Mouse (Mus musculus) embryonic stem cell, embryonic (primary cell): ENCODE measurements around the gene Cybc1.

ENCODE experiments used
- CTCF ChIA-PET, 4 experiments: fragments of 300-600 bp in 2 of 4; fragments of 350-600 bp in 2 of 4; sonication (Branson Sonifier 250); formaldehyde crosslinking; loops; one replicate each; lab custom pipeline; 2022; ENCODE audit warnings: inconsistent platforms in 2 of 4; lab: Charles Lee
- POLR2A ChIA-PET, 4 experiments: fragments of 300-600 bp in 2 of 4; fragments of 350-600 bp in 2 of 4; sonication (Branson Sonifier 250); formaldehyde crosslinking; loops; one replicate each; lab custom pipeline; 2022; ENCODE audit warnings: antibody characterized with exemption in 4 of 4, inconsistent platforms in 1 of 4; lab: Charles Lee

The Cybc1 gene

DNA sequence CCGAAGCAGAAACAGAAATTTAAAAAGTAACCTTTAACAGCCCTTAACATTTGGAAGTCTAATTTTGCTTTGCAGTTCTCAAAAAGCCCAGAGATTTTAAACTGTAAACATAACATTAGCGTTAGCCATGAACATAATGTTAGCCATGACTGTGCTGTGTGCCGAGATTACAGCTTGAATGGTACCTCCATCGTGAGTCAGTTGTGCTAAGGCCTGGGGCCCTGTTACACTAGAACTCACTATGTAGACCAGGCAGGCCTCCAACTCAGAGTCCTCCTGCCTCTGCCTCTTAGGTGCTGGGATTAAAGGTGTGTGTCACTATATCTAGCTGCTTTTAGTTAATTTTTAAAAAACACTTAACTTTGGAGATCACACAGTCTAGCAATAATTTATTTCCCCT is 2.1 kb upstream of the Cybc1 start:
- CTCF ChIA-PET = no interaction called here
- POLR2A ChIA-PET = interaction anchor here (0.6 to 1.1 kb wide), 6 partner anchors 19 to 1203 kb away, joined by 3 to 8 read pairs (median 3); partner anchors contain the start of genes Foxk2 (in 1 of the 4) and Tbcd (in 1 of the 4)

GRCm38 (mm10) chr11:121228129-121229017 is 749 bp downstream of the Cybc1 start:
- POLR2A ChIA-PET = interaction anchor here (0.6 to 2.0 kb wide), 44 partner anchors 8 to 656 kb away, joined by 3 to 18 read pairs (median 4); partner anchors contain the start of genes Foxk2 (in 3 of the 4), Narf (in 3 of the 4), Ogfod3 (in 3 of the 4) and Tbcd (in 3 of the 4)
- CTCF ChIA-PET = interaction anchor here in 2 of 4 experiments (0.8 to 1.7 kb wide), 6 partner anchors 9 to 82 kb away, joined by 3 to 13 read pairs (median 4); partner anchors contain the start of genes Narf (in 2 of the 2), Hexdc (in 1 of the 2), Ogfod3 (in 1 of the 2) and Tex19.1 (in 1 of the 2)

- POLR2A ChIA-PET = interaction anchor here in 2 of 4 experiments (1.5 to 1.9 kb wide), 2 partner anchors 15 to 17 kb away, joined by 5 to 6 read pairs; partner anchors contain the start of genes Hexdc (in 1 of the 2), Narf (in 1 of the 2) and Ogfod3 (in 1 of the 2)
These were observed 7.7 kb downstream of the Cybc1 start for GRCm38 (mm10) chr11:121221321-121222010.

DNA sequence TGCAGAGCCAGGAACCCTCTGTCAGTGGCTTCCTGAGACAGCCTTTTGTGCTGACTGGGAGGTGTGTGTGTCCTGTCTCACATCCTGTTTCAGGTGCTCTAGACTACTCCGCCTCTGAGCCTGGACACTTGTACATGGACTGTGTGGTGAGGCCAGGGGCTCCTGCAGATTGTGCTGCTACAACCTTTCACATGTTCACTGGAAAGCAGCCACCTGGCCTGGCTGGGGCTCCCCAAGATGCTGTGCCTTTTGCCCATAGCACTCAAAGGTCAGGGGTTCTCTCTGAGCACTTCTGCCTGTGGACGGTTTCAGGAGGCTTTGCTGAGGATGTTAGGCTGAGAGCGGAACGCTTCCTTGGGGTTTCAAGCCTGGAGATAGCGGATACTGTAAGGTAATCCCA is 8.4 kb downstream of the Cybc1 start:
- ChIA-PET CTCF (interaction anchor here in 2 of 4 experiments (1.3 to 2.5 kb wide), 2 partner anchors 16 to 44 kb away, joined by 7 to 8 read pairs; partner anchors contain the start of gene Narf (in 1 of the 2)), POLR2A (interaction anchor here in 2 of 4 experiments (1.4 to 1.6 kb wide), 2 partner anchors 8 kb away, joined by 4 to 7 read pairs; partner anchors contain the start of gene Cybc1 (in 2 of the 2))

More at GRCm38 (mm10) chr11:121221321-121222010, 7.7 kb downstream of the Cybc1 start:
- CTCF ChIA-PET = interaction anchor here in 2 of 4 experiments (0.7 to 1.9 kb wide), 2 partner anchors 16 to 46 kb away, joined by 6 to 9 read pairs; partner anchors contain the start of gene Narf (in 1 of the 2)

- CTCF ChIA-PET = interaction anchor here in 2 of 4 experiments (1.3 to 2.5 kb wide), 2 partner anchors 17 to 43 kb away, joined by 7 to 8 read pairs; partner anchors contain the start of gene Narf (in 1 of the 2)
These were observed 9.3 kb downstream of the Cybc1 start for GRCm38 (mm10) chr11:121219776-121220175.

GRCm38 (mm10) chr11:121216831-121217230 is 12.3 kb downstream of the Cybc1 start:
- POLR2A ChIA-PET = interaction anchor here in 2 of 4 experiments (0.7 to 4.4 kb wide), 6 partner anchors 9 to 13 kb away, joined by 3 to 21 read pairs (median 5); partner anchors contain the start of genes Cybc1 (in 2 of the 2), Hexdc (in 2 of the 2) and Ogfod3 (in 1 of the 2)
- CTCF ChIA-PET = interaction anchor here in 1 of 4 experiments (1.5 kb wide), 1 partner anchor 19 kb away, joined by 3 read pairs; no protein-coding TSS in a partner anchor

More at GRCm38 (mm10) chr11:121219776-121220175, 9.3 kb downstream of the Cybc1 start:
- POLR2A ChIA-PET = interaction anchor here in 2 of 4 experiments (0.7 to 1.6 kb wide), 5 partner anchors 9 to 17 kb away, joined by 3 to 7 read pairs (median 3); partner anchors contain the start of genes Cybc1 (in 2 of the 2) and Narf (in 1 of the 2)

- POLR2A ChIA-PET = interaction anchor here in 3 of 4 experiments (0.5 to 2.7 kb wide), 40 partner anchors 9 to 1805 kb away, joined by 3 to 24 read pairs (median 3); partner anchors contain the start of genes Cybc1 (in 3 of the 3), Narf (in 3 of the 3), Tex19.1 (in 2 of the 3) and B3gntl1 (in 1 of the 3)
- CTCF ChIA-PET = interaction anchor here (0.5 to 3.3 kb wide), 14 partner anchors 9 to 527 kb away, joined by 3 to 12 read pairs (median 3); partner anchors contain the start of genes Cybc1 (in 1 of the 4) and Narf (in 1 of the 4)
These were observed 24.7 kb downstream of the Cybc1 start, which contains the start of the genes Hexdc and Ogfod3 for GRCm38 (mm10) chr11:121204161-121205006. TSS of gene Hexdc (plus strand) at chr11:121204433. TSS of gene Ogfod3 (minus strand) at chr11:121204711.

GRCm38 (mm10) chr11:121203859-121204160 is 25.3 kb downstream of the Cybc1 start:
- POLR2A ChIA-PET = interaction anchor here in 3 of 4 experiments (0.5 to 2.7 kb wide), 34 partner anchors 10 to 1804 kb away, joined by 3 to 24 read pairs (median 3); partner anchors contain the start of genes Cybc1 (in 2 of the 3), Narf (in 2 of the 3), Tex19.1 (in 2 of the 3) and B3gntl1 (in 1 of the 3)
- CTCF ChIA-PET = interaction anchor here (0.6 to 3.3 kb wide), 11 partner anchors 9 to 526 kb away, joined by 3 to 12 read pairs (median 5); partner anchors contain the start of genes Cybc1 (in 1 of the 4) and Narf (in 1 of the 4)

DNA sequence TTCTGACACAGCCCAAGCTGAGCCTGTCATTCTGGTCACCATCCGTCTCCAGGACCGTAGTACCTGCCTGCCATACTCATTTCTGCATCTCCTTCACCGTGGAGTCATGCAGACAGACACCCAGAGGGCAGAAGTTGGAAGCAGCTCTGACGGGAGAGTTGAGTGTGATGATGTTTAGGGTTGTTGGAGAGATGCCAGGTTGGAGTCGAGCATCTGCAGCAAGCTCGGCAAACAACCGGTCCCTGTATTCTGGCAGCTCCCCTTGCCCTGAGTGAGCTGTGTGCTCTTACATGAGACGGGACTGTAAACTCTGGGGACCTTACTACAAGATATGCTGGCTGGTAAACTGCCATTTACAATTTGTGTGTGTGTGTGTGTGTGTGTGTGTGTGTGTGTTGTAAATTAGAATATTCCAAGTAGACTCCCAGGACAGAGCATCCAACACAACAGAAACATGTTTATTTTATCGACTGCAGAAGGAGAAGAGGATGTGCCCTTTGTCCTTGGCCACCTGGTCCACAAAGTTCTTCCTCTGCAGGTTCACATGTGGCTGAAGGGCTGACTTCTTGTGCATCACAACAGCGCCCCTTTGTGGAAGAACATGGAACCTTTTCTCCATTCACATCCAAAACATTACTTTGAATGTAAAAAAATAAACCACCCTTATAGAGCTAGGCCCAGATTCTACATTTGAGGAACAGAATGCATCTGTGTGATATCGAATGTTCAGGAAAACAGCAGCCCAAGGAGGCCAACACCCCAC is 27.5 kb downstream of the Cybc1 start:
- POLR2A ChIA-PET = interaction anchor here (0.6 to 2.7 kb wide), 13 partner anchors 10 to 75 kb away, joined by 3 to 14 read pairs (median 5); partner anchors contain the start of genes Tex19.1 (in 3 of the 4), Cybc1 (in 1 of the 4) and Narf (in 1 of the 4)

GRCm38 (mm10) chr11:121200781-121201180 is 28.3 kb downstream of the Cybc1 start:
- ChIA-PET CTCF (interaction anchor here in 3 of 4 experiments (1.2 to 2.0 kb wide), 3 partner anchors 24 to 36 kb away, joined by 4 to 8 read pairs (median 5); partner anchors contain the start of gene Narf (in 1 of the 3)), POLR2A (interaction anchor here in 2 of 4 experiments (1.7 to 2.2 kb wide), 3 partner anchors 10 to 28 kb away, joined by 4 to 6 read pairs (median 5); partner anchors contain the start of gene Cybc1 (in 1 of the 2))

More for the DNA sequence above, 27.5 kb downstream of the Cybc1 start:
- CTCF ChIA-PET = interaction anchor here (0.6 to 3.3 kb wide), 20 partner anchors 10 to 483 kb away, joined by 3 to 12 read pairs (median 4); partner anchors contain the start of genes Narf (in 1 of the 4), Rac3 (in 1 of the 4) and Tex19.1 (in 1 of the 4)

DNA sequence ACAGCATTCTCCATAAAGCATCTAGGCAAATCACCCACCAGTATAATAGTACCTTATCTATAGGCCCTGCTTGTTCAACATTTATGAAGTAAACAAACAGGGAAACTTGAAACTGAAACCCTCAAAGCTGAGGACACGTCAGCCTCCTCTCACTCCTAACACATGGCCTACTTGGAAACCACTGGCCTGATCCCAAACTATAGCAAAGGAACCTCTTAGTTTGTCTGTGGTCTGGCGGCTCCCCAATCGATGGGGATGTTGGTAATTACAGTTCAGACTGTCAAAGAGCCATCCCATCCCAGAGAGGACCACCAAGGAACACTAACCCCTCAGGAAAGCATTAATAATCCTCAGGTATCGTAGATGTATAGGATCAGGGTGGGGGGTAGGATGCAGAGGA is 29.3 kb downstream of the Cybc1 start:
- CTCF ChIA-PET = no interaction called here
- POLR2A ChIA-PET = no interaction called here

DNA sequence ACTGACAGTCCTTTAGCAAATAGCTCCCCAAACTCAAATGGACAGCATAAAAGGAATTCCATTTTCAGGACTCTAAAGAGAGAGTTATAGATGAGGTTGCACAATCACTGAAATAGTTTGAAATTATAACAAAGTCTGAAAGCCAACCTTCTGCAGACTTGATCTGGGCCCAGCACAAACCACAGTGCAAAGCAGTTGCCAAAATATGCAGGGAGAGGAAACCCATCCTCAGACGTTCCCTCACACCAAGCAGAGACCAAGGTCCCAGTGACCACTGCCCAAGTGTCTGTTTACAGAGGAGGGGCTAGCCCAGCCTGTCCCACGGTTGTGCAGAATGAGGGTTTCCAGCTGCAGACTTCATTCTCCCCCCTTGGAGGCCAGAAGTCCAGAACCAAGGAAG is 30.5 kb downstream of the Cybc1 start:
- ChIA-PET CTCF (no interaction called here), POLR2A (interaction anchor here in 1 of 4 experiments (1.4 kb wide), 1 partner anchor 50 kb away, joined by 3 read pairs; no protein-coding TSS in a partner anchor)

GRCm38 (mm10) chr11:121193415-121193814 is 35.7 kb downstream of the Cybc1 start:
- POLR2A ChIA-PET = interaction anchor here in 1 of 4 experiments (1.0 kb wide), 1 partner anchor 10 kb away, joined by 3 read pairs; no protein-coding TSS in a partner anchor
- CTCF ChIA-PET = interaction anchor here in 1 of 4 experiments (0.9 kb wide), 1 partner anchor 17 kb away, joined by 3 read pairs; no protein-coding TSS in a partner anchor

DNA sequence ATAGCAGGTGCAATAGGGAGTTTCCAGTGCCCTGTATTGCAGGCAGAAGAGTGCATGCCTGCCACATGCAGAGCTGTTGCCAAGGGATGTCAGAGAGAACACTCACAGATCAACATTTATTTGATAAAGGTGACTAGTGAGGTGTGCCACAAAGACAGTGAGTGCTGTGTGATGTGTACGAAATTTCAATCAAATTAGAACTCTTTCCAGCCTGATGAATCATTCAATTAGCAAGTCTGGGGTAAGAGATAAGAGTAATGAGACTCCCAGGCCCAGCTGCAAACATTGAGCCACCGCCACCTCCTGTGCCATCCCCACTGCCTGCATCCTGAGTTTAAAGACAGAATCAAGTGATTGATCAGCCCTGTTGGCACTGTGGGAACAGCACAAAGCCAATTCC is 36.4 kb downstream of the Cybc1 start:
- ChIA-PET POLR2A (interaction anchor here in 2 of 4 experiments (0.9 to 1.0 kb wide), 2 partner anchors 11 to 47 kb away, joined by 3 to 5 read pairs; partner anchors contain the start of genes Hexdc (in 1 of the 2) and Tex19.1 (in 1 of the 2)), CTCF (interaction anchor here in 1 of 4 experiments (0.5 to 1.0 kb wide), 4 partner anchors 16 to 680 kb away, joined by 3 to 4 read pairs (median 3); no protein-coding TSS in a partner anchor)
